Mouse (Mus musculus): ENCODE results near the gene Cacna1b. TPM values are rescaled to one million over a fixed set of nuclear protein-coding genes. Genes with fewer than 3 reads are reported as not detected.

The Cacna1b gene
- 6.3 and 8.8 TPM in 2 replicates for polyA plus RNA-seq (2021; fragmentation: Nextera tagmentation)
- long read RNA-seq, experiment 1, partial matches to known transcripts: 11 of 27 reads
- long read RNA-seq, experiment 1, other reads (novel, unspliced or antisense): 16 of 27 reads
- long read RNA-seq, experiment 2, partial matches to known transcripts: 7 of 31 reads
- long read RNA-seq, experiment 2, other reads (novel, unspliced or antisense): 24 of 31 reads

GRCm38 (mm10) chr2:24763115-24763557 is at the start of gene Cacna1b:
Cacna1b (minus strand) TSS chr2:24763152.

Other genes with a start within 250 kb of the Cacna1b start
- 18.4 and 21.9 TPM in 2 replicates for gene Ehmt1, start 156.5 kb upstream of the Cacna1b start, polyA plus RNA-seq (2021; fragmentation: Nextera tagmentation)
- gene Arrdc1, start 172.1 kb upstream of the Cacna1b start, polyA plus RNA-seq (2021; fragmentation: Nextera tagmentation): 5.0 and 6.5 TPM in 2 replicates
- 2.2 and 21.5 TPM in 2 replicates for gene Zmynd19, start 186.6 kb upstream of the Cacna1b start, polyA plus RNA-seq (2021; fragmentation: Nextera tagmentation)
- 28.4 and 37.8 TPM in 2 replicates for gene Dph7, start 199.2 kb upstream of the Cacna1b start, polyA plus RNA-seq (2021; fragmentation: Nextera tagmentation)
- 193 and 199 TPM in 2 replicates for gene Mrpl41, start 211.9 kb upstream of the Cacna1b start, polyA plus RNA-seq (2021; fragmentation: Nextera tagmentation)
- gene Pnpla7, start 212.9 kb upstream of the Cacna1b start, polyA plus RNA-seq (2021; fragmentation: Nextera tagmentation): 6.0 and 8.4 TPM in 2 replicates

Measured in left cerebral cortex, adult 6 months (tissue).